Comparison of ENCODE assay signal across 8 mouse cellular contexts in the genomic region with DNA sequence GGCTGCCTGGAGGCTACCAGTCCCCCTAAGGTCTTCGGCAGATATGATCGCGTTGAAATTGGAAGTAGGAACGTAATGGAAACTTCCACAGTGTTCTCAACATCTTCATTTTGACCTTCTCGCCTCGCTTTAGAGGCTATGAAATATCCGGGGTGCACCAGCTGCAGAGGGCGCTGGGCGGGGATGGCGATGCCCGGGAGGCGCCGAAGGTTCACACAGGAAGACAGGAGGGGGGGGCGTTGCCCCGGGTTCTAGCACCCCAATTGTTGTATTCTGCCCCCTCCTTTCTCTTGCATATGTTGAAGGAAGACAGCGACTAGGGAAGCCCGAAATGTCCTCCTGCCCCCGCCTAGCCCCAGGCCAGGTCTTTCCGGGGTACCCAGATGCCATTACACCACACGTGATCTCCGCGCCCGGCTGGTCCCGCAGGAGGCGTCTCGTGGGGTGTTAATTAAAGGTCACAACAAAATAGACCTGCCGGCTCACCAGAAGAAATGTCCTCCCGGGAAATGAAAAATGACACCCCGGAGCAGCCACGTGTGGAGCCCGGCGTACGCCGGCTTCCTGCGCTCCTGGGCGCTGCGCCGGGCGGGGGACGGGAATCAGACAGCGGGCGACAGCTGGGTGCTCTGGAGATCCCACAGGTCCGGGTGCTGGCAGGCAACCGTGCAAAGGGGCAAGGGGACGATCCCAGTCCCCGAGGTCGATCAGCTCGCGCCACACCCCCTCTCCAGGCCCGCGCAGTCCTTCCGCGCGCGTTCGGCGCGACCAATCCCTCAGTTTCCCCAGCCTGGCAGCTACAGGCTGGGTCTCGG. TPM values are rescaled to one million over a fixed set of nuclear protein-coding genes. Genes with fewer than 3 reads are reported as not detected.
DNase-seq lines count a peak whose midpoint lies in the region; ATAC-seq and TF ChIP-seq lines count a peak whose summit lies in the region.

No protein-coding gene starts in this region.

- under 1% methylated on average over 59 of the region's 59 CpGs for WGBS in heart, embryonic 11.5 days (ENCODE audit: insufficient replicate concordance)
- under 1% methylated on average over 59 of the region's 59 CpGs for WGBS in kidney, embryonic 15.5 days
- 2% methylated on average over 59 of the region's 59 CpGs for WGBS in liver, adult 2 months

- H3K9me3 ChIP-seq in heart, embryonic 11.5 days (replicated peaks; ENCODE audit: control insufficient read depth, low read length), result no peaks in the 10 kb centered on the region
- H3K9me3 ChIP-seq in kidney, embryonic 15.5 days (replicated peaks), result no peaks in the 10 kb centered on the region

- 0 out of 2 replicates have a peak, but pooled peaks have one; percentile 11 for TF ChIP-seq POLR2A in embryonic fibroblast, embryonic 13.5 days (IDR thresholded peaks at IDR 0.05; ENCODE audit: low read depth, low read length)
- TF ChIP-seq POLR2A in liver, adult 2 months (IDR thresholded peaks at IDR 0.05; ENCODE audit: extremely low read depth, insufficient read depth, low read length), result no peak

- no peaks in the 10 kb centered on the region for H3K4me1 ChIP-seq in embryonic fibroblast, embryonic 13.5 days (ENCODE audit: control insufficient read depth, insufficient read depth, low read length)
- peaks cover 14% of the 10 kb centered on the region for H3K4me1 ChIP-seq in heart, embryonic 11.5 days (ENCODE audit: control insufficient read depth, insufficient read depth, low read length)
- H3K4me1 ChIP-seq in kidney, embryonic 15.5 days, result peaks cover 42% of the 10 kb centered on the region
- peaks cover 5% of the 10 kb centered on the region; the same call in 1 of the 2 replicates for H3K4me1 ChIP-seq in liver, adult 2 months (ENCODE audit: control insufficient read depth, insufficient read depth, low read length)

- no peaks in the 10 kb centered on the region for H3K36me3 ChIP-seq in heart, embryonic 11.5 days (ENCODE audit: control insufficient read depth, insufficient read depth, low read length)
- no peaks in the 10 kb centered on the region for H3K36me3 ChIP-seq in kidney, embryonic 15.5 days
- no peaks in the 10 kb centered on the region for H3K36me3 ChIP-seq in liver, adult 2 months (ENCODE audit: control insufficient read depth, insufficient read depth, low read length)

- H3K4me2 ChIP-seq in heart, embryonic 11.5 days, result peak overlapping the region; percentile 100
- H3K4me2 ChIP-seq in kidney, embryonic 15.5 days, result peak overlapping the region; percentile 100

- peak overlapping the region; percentile 56 for H3K4me3 ChIP-seq in embryonic fibroblast, embryonic 13.5 days (ENCODE audit: insufficient read depth, low read length)
- H3K4me3 ChIP-seq in heart, embryonic 11.5 days (ENCODE audit: low read depth, low read length), result peak overlapping the region; percentile 79
- H3K4me3 ChIP-seq in kidney, embryonic 15.5 days (replicated peaks), result peak overlapping the region; percentile 79
- peak overlapping the region; percentile 37; the same call in 1 of the 2 replicates for H3K4me3 ChIP-seq in liver, adult 2 months (ENCODE audit: insufficient read depth, low read depth, low read length)

- TF ChIP-seq CTCF in embryonic fibroblast, embryonic 13.5 days (IDR thresholded peaks at IDR 0.05; ENCODE audit: borderline replicate concordance, insufficient read depth, low read length), result no peak
- TF ChIP-seq CTCF in liver, adult 2 months (IDR thresholded peaks at IDR 0.05; ENCODE audit: low read depth, low read length), result no peak

- DNase-seq in urinary bladder, adult 18-20 months (ENCODE audit: low spot score in 2 of 2), result peak; percentile 4 to 66
- no peak for DNase-seq in urinary bladder, postnatal 10 days (ENCODE audit: low spot score)
- DNase-seq in liver, adult 2 months (ENCODE audit: extremely low read depth, low read depth, low spot score), result no peak
- DNase-seq in testis, postnatal 14 days (ENCODE audit: low spot score), result peak; percentile 23

- no peaks in the 10 kb centered on the region for H3K27me3 ChIP-seq in heart, embryonic 11.5 days (ENCODE audit: control insufficient read depth, insufficient read depth, low read length)
- H3K27me3 ChIP-seq in kidney, embryonic 15.5 days, result peaks cover 27% of the 10 kb centered on the region
- peaks cover 20% of the 10 kb centered on the region for H3K27me3 ChIP-seq in liver, adult 2 months (ENCODE audit: control insufficient read depth, insufficient read depth, low read length)

- H3K27ac ChIP-seq in embryonic fibroblast, embryonic 13.5 days (ENCODE audit: insufficient read depth, low read length), result peak overlapping the region; percentile 53
- peak overlapping the region; percentile 88 for H3K27ac ChIP-seq in heart, embryonic 11.5 days (ENCODE audit: low read depth, low read length)
- H3K27ac ChIP-seq in kidney, embryonic 15.5 days, result peak overlapping the region; percentile 90
- no peak overlapping the region for H3K27ac ChIP-seq in liver, adult 2 months (replicated peaks; ENCODE audit: insufficient read depth, low read depth, low read length)

- no peaks in the 10 kb centered on the region for H3K79me2 ChIP-seq in liver, adult 2 months (ENCODE audit: control insufficient read depth, insufficient read depth, low read length)

- ATAC-seq in heart, embryonic 11.5 days (replicated peaks; ENCODE audit: insufficient number of reproducible peaks, low FRiP score, low TSS enrichment), result peak; percentile 27; the same call in 1 of the 2 replicates
- peak; percentile 19 for ATAC-seq in kidney, embryonic 15.5 days (replicated peaks; ENCODE audit: low FRiP score)
- ATAC-seq in monocyte, adult 5-6 weeks (replicated peaks; ENCODE audit: insufficient number of reproducible peaks, low FRiP score, low TSS enrichment, poor library complexity, severe bottlenecking), result 0 out of 2 replicates have a peak, but pooled peaks have one; percentile 11

- H3K9ac ChIP-seq in heart, embryonic 11.5 days (ENCODE audit: low read depth, low read length), result peak overlapping the region; percentile 86
- peak overlapping the region; percentile 65 for H3K9ac ChIP-seq in kidney, embryonic 15.5 days
- H3K9ac ChIP-seq in liver, adult 2 months (ENCODE audit: low read depth, low read length), result no peak overlapping the region

RNA-seq across cellular contexts. Expression of a gene that starts 1.2 kb away (rescaled TPM):
- 38.9 and 61.3 TPM in 2 replicates for polyA plus RNA-seq in embryonic fibroblast, embryonic 13.5 days (2011; ENCODE audit: insufficient read length, low read depth, missing spikeins)
- polyA plus RNA-seq in heart, embryonic 11.5 days (2014; fragmentation: Nextera tagmentation; extraction: Ambion mirVana), result 16.4 and 18.9 TPM in 2 replicates
- 13.2 and 13.4 TPM in 2 replicates for polyA plus RNA-seq in kidney, embryonic 15.5 days (2015; fragmentation: Nextera tagmentation; extraction: Ambion mirVana)
- total RNA-seq in liver, adult 2 months (2014; rRNA removed), result 0.27 and 0.28 TPM in 2 replicates
- 0.10 and 0.15 TPM in 2 replicates for polyA plus RNA-seq in liver, adult 2 months (2012; rRNA removed)
- not detected in 3 replicates for total RNA-seq in monocyte, adult 5-6 weeks (2017)

Comparison
In these comparisons a context has a peak if more than half of its experiments do, and no peak if none do; other contexts are left out.
1. DNase-seq: peak in urinary bladder, adult 18-20 months (2 of 2) and testis, postnatal 14 days (single experiment); none in urinary bladder, postnatal 10 days (single experiment) and liver, adult 2 months (single experiment).
2. RNA of a gene that starts 1.2 kb away (polyA plus RNA-seq): 38.9 to 61.3 TPM in embryonic fibroblast, embryonic 13.5 days, 16.4 to 18.9 TPM in heart, embryonic 11.5 days and 13.2 to 13.4 TPM in kidney, embryonic 15.5 days; 0.10 to 0.15 TPM in liver, adult 2 months; every median in the first group is over 10 times any median in the second.
3. Peak in every context shown above with its lines, with median percentiles within 50 percentile points of each other: H3K4me3 ChIP-seq and ATAC-seq.